Mouse (Mus musculus) heart, postnatal 0 days (tissue): ENCODE results near the gene Smco1. TPM values are rescaled to one million over a fixed set of nuclear protein-coding genes. Genes with fewer than 3 reads are reported as not detected.

Source experiments
- ATAC-seq: fragments of 200-750 bp; cut with Nextera tagmentation; 2 replicates; pipeline ENCODE4 v1.8.0; 2017; ENCODE audit warnings: low read depth, moderate number of reproducible peaks, moderate library complexity; ENCODE audit not compliant: insufficient read depth
- DNase-seq: peaks from one replicate; pipeline ENCODE4 v3.0.0-alpha.2; 2016; ENCODE audit warnings: low spot score
- H3K27ac ChIP-seq: fragments of 300-500 bp; sonication (generic); 2 replicates; pipeline ENCODE4 v1.5.1; 2014; ENCODE audit warnings: low read depth, mild to moderate bottlenecking
- H3K27me3 ChIP-seq: fragments of 300-500 bp; sonication (generic); 2 replicates; pipeline ENCODE4 v1.6.1; 2014; ENCODE audit warnings: low read length, mixed read lengths; ENCODE audit not compliant: control insufficient read depth, insufficient read depth
- H3K36me3 ChIP-seq: fragments of 300-500 bp; sonication (generic); replicated peaks from 2 replicates; pipeline ENCODE4 v1.6.1; 2014; ENCODE audit warnings: low read length, mixed read lengths; ENCODE audit not compliant: control insufficient read depth, insufficient read depth
- H3K4me1 ChIP-seq: fragments of 300-500 bp; sonication (generic); 2 replicates; pipeline ENCODE4 v1.6.1; 2014; ENCODE audit warnings: antibody characterized with exemption; ENCODE audit not compliant: control insufficient read depth, insufficient read depth
- H3K4me2 ChIP-seq: fragments of 300-500 bp; sonication (generic); 2 replicates; pipeline ENCODE4 v1.6.1; 2014; ENCODE audit warnings: low read depth, mild to moderate bottlenecking, low read length, moderate library complexity
- H3K4me3 ChIP-seq: fragments of 300-500 bp; sonication (generic); 2 replicates; pipeline ENCODE4 v1.5.1; 2014; ENCODE audit warnings: low read depth, low read length
- H3K9ac ChIP-seq: fragments of 300-500 bp; sonication (generic); replicated peaks from 2 replicates; pipeline ENCODE4 v1.6.1; 2014; ENCODE audit warnings: low read depth, low read length, mixed read lengths
- H3K9me3 ChIP-seq: fragments of 300-500 bp; sonication (generic); replicated peaks from 2 replicates; pipeline ENCODE4 v1.6.1; 2016; ENCODE audit warnings: low read length; ENCODE audit not compliant: control insufficient read depth
- CTCF ChIP-seq: IDR thresholded peaks from 2 replicates; pipeline ENCODE4 v1.5.1; 2016; ENCODE audit warnings: antibody characterized with exemption, control low read depth, low read depth
- EP300 ChIP-seq: IDR thresholded peaks from 2 replicates; pipeline ENCODE4 v1.6.1; 2016; ENCODE audit warnings: antibody characterized with exemption, low read depth
- WGBS: fragments of 180-500 bp; shearing (Covaris S2); extraction: QIAGEN DNeasy Blood & Tissue Kit; methylation state at CpG from one replicate; pipeline ENCODE4 v1.1.7; 2014; 5-methylcytosine and 5-hydroxymethylcytosine counted together
- microRNA counts: library from miRNA; unstranded; fragments of <30 nt; microRNA quantifications from one replicate; lab custom pipeline; 2015
- microRNA-seq: library from miRNA; unstranded; fragments of <30 nt; microRNA quantifications from one replicate; pipeline ENCODE4, GENCODE M21; 2016
- polyA plus RNA-seq: library from polyadenylated mRNA; unstranded; fragments of >200 nt; fragmentation: Nextera tagmentation; extraction: Ambion mirVana; gene quantifications from 2 replicates; pipeline ENCODE4 v1.2.1, GENCODE M21; 2015
- total RNA-seq: library from RNA; depleted of rRNA; stranded (reverse); fragments of >200 nt; gene quantifications from 2 replicates; pipeline ENCODE4 v1.2.3, GENCODE M21; 2014; ENCODE audit warnings: low replicate concordance; rRNA removed

Gene Smco1
- total and polyA plus RNA-seq, 2 experiments from 2014 or later, result 0.31 to 2.8 TPM

DNA sequence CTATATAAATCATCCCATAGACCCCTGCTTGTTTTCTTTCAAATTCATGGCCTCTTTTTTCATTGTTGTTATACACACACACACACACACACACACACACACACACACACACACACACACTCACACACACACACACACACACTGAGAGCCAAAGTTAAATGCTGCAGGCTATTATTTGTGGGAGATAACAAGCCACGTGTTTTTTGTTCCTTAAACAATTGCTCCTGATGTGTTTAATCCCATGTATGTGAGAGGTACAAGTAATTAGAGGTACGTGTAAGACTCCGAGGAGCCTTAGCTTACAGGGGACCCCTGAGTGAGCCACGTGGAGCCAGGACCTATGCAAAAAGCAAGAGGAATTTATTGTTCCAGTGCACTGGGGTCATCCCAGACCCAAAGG lies 40.7 kb downstream of the Smco1 start:
- 71% methylated on average over 4 of the region's 4 CpGs for WGBS
- H3K4me1 ChIP-seq, result peaks cover 4% of the 10 kb centered on the region

DNA sequence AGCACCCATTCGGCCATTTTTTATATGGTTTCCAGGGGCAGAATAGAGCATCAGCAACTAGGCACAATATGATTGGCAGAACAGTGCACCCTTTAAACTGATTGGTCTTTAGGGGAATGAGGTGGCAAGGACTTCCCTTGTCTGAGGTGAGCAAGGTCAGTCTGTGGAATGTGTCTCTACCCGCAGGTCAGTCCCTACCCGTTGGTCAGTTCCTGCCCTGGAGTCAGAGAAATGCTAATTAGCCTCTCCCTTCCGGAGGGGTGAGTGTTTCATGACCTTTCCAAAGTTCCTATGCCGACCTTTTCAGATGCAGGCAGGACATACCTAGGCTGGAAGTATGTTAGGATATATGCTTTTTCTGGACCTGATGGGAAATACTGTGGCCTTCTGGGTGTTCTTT lies 41.1 kb downstream of the Smco1 start:
- WGBS, result 48% methylated on average over 5 of the region's 5 CpGs
- TF ChIP-seq CTCF, result no peak
- no peak for TF ChIP-seq EP300
- H3K27ac ChIP-seq, result no peak overlapping the region
- H3K4me1 ChIP-seq, result peaks cover 5% of the 10 kb centered on the region
- no peaks in the 10 kb centered on the region for H3K9me3 ChIP-seq
- no peak overlapping the region for H3K9ac ChIP-seq
- H3K27me3 ChIP-seq, result no peaks in the 10 kb centered on the region
- no peak overlapping the region for H3K4me2 ChIP-seq
- ATAC-seq (no peak), DNase-seq (no peak)
- no peaks in the 10 kb centered on the region for H3K36me3 ChIP-seq
- no peak overlapping the region for H3K4me3 ChIP-seq

More for the DNA sequence above, 40.7 kb downstream of the Smco1 start:
- Histone ChIP-seq H3K27ac (no peak overlapping the region), H3K4me3 (no peak overlapping the region), H3K9me3 (no peaks in the 10 kb centered on the region), H3K36me3 (no peaks in the 10 kb centered on the region), H3K27me3 (no peaks in the 10 kb centered on the region), H3K9ac (no peak overlapping the region), H3K4me2 (no peak overlapping the region)
- no peak for ATAC-seq
- TF ChIP-seq EP300 (no peak), CTCF (no peak)
- DNase-seq, result no peak

DNA sequence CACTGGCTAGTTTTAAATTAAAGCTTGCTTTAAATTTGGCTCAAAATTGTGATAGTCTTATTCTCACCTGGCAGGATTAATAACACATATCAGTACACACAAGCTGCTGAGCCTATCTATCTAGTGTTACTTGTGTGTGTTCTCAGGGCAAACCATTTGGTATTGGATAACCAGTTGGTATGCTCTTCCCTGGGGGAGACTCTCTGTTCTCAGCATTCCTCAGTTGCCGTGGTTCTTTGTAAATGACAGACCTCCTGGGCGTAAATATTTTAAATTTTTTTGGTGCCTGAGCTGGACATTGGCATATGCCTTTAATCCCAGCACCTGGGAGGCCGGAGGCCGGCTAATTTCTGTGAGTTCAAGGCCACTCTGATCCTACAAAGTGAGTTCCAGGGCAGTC lies 41.6 kb downstream of the Smco1 start:
- WGBS, result 70% methylated on average over 4 of the region's 4 CpGs
- H3K27me3 ChIP-seq, result no peaks in the 10 kb centered on the region
- no peak overlapping the region for H3K27ac ChIP-seq
- H3K9me3 ChIP-seq, result no peaks in the 10 kb centered on the region
- no peak overlapping the region for H3K4me2 ChIP-seq
- no peak overlapping the region for H3K4me3 ChIP-seq
- no peak for ATAC-seq
- H3K36me3 ChIP-seq, result no peaks in the 10 kb centered on the region
- H3K9ac ChIP-seq, result no peak overlapping the region
- DNase-seq, result no peak
- TF ChIP-seq EP300, result no peak
- no peak for TF ChIP-seq CTCF
- peaks cover 5% of the 10 kb centered on the region for H3K4me1 ChIP-seq

DNA sequence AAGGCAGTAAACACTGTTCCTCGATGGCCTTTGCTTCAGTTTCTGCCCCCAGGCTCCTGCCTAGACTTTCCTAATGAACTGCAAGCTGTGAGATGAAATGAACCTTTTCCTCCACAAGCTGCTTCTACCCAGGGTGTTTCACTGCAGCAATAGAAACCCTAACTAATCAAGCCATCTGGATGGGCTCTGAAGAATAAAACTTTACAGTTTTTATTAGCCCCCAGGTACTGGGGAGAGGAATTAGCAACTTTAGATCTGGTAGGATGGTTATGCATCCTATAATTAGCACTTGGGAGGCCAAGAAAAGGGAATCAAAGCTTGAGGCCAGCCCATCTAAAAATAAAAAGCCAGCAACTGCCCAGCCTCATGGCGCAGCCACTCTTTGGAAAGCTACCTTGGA lies 45.3 kb downstream of the Smco1 start:
- TF ChIP-seq CTCF (no peak), EP300 (no peak)
- no peak overlapping the region for H3K27ac ChIP-seq
- no peak overlapping the region for H3K4me3 ChIP-seq
- no peak for DNase-seq
- no peaks in the 10 kb centered on the region for H3K9me3 ChIP-seq
- WGBS, result 58% methylated on average over 2 of the region's 2 CpGs
- H3K36me3 ChIP-seq, result no peaks in the 10 kb centered on the region
- no peak overlapping the region for H3K4me2 ChIP-seq
- peaks cover 5% of the 10 kb centered on the region for H3K4me1 ChIP-seq
- H3K9ac ChIP-seq, result no peak overlapping the region
- H3K27me3 ChIP-seq, result no peaks in the 10 kb centered on the region
- no peak for ATAC-seq

DNA sequence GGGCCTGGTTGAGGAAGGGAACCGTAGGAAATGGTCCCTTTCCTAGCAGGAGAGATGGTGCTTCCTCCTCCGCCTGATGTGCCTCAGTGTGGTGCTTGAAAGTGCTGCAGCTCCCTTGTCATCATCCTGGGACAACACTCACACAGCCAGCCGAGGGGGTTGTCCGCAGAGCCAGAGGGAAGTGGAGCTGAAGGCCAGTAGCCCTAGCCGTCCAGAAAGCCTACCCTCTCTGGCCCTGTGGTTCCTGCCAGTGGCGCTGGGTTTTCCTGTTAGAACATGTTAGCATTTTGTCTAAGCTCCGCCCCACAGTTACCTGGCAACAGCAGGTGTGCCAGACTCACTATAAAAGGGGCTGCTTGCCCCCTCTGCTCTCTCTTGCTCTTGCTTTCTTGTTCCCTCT lies 52.7 kb downstream of the Smco1 start:
- Histone ChIP-seq H3K4me2 (no peak overlapping the region), H3K9me3 (no peaks in the 10 kb centered on the region), H3K4me1 (no peaks in the 10 kb centered on the region), H3K4me3 (no peak overlapping the region), H3K27me3 (no peaks in the 10 kb centered on the region), H3K27ac (no peak overlapping the region), H3K9ac (no peak overlapping the region), H3K36me3 (no peaks in the 10 kb centered on the region)
- no peak for ATAC-seq
- no peak for DNase-seq
- no peak for TF ChIP-seq EP300
- TF ChIP-seq CTCF, result no peak
- WGBS, result 33% methylated on average over 7 of the region's 7 CpGs

MicroRNAs within 50 kb of the gene (microRNA counts, 519-probe panel; counts per million panel counts)
- not detected for microRNA mmu-miR-1946a (lab: Ali Mortazavi, UCI)

Small RNAs within 50 kb of the gene (microRNA-seq; reads per million reads assigned to microRNA genes)
- gene Mir1946a, result not detected

Other genes starting within 250 kb of the Smco1 start
- gene Pak2, start 192.1 kb upstream of the Smco1 start, total RNA-seq, result 21.3 and 25.8 TPM in 2 replicates
- gene Pak2, start 192.1 kb upstream of the Smco1 start, polyA plus RNA-seq, result 16.3 and 19.1 TPM in 2 replicates
- 35.8 and 44.9 TPM in 2 replicates for gene Pigx, start 171.7 kb upstream of the Smco1 start, total RNA-seq
- 61.0 and 63.7 TPM in 2 replicates for gene Pigx, start 171.7 kb upstream of the Smco1 start, polyA plus RNA-seq
- 4.2 and 12.1 TPM in 2 replicates for gene Cep19, start 171.7 kb upstream of the Smco1 start, total RNA-seq
- gene Cep19, start 171.7 kb upstream of the Smco1 start, polyA plus RNA-seq, result 19.6 and 20.1 TPM in 2 replicates
- 13.4 and 16.6 TPM in 2 replicates for gene Nrros, start 105.9 kb upstream of the Smco1 start, total RNA-seq
- gene Nrros, start 105.9 kb upstream of the Smco1 start, polyA plus RNA-seq, result 6.1 and 6.8 TPM in 2 replicates
- gene Bex6, start 91.6 kb upstream of the Smco1 start, total RNA-seq, result not detected in 2 replicates
- not detected in 2 replicates for gene Bex6, start 91.6 kb upstream of the Smco1 start, polyA plus RNA-seq
- 9.8 and 13.7 TPM in 2 replicates for gene Fbxo45, start 24.3 kb upstream of the Smco1 start, total RNA-seq
- gene Fbxo45, start 24.3 kb upstream of the Smco1 start, polyA plus RNA-seq, result 5.1 and 5.8 TPM in 2 replicates
- 3.6 and 5.8 TPM in 2 replicates for gene Wdr53, start 24.2 kb upstream of the Smco1 start, total RNA-seq
- gene Wdr53, start 24.2 kb upstream of the Smco1 start, polyA plus RNA-seq, result 10.3 and 11.7 TPM in 2 replicates
- gene Rnf168, start 6.0 kb downstream of the Smco1 start, total RNA-seq, result 19.1 and 30.1 TPM in 2 replicates
- gene Rnf168, start 6.0 kb downstream of the Smco1 start, polyA plus RNA-seq, result 14.1 and 14.8 TPM in 2 replicates
- 7.3 and 11.4 TPM in 2 replicates for gene Ubxn7, start 60.8 kb downstream of the Smco1 start, total RNA-seq
- gene Ubxn7, start 60.8 kb downstream of the Smco1 start, polyA plus RNA-seq, result 11.5 and 12.0 TPM in 2 replicates
- gene Tm4sf19, start 129.0 kb downstream of the Smco1 start, total RNA-seq, result not detected in 2 replicates
- not detected in 2 replicates for gene Tm4sf19, start 129.0 kb downstream of the Smco1 start, polyA plus RNA-seq
- gene Tctex1d2, start 148.2 kb downstream of the Smco1 start, total RNA-seq, result 11.1 and 18.1 TPM in 2 replicates
- 26.8 and 30.3 TPM in 2 replicates for gene Tctex1d2, start 148.2 kb downstream of the Smco1 start, polyA plus RNA-seq
- 50.3 and 54.2 TPM in 2 replicates for gene Pcyt1a, start 159.5 kb downstream of the Smco1 start, total RNA-seq
- 45.3 and 45.4 TPM in 2 replicates for gene Pcyt1a, start 159.5 kb downstream of the Smco1 start, polyA plus RNA-seq
- gene Slc51a, start 216.4 kb downstream of the Smco1 start, total RNA-seq, result 1.7 and 2.6 TPM in 2 replicates
- gene Slc51a, start 216.4 kb downstream of the Smco1 start, polyA plus RNA-seq, result 1.9 and 3.2 TPM in 2 replicates
- gene Zdhhc19, start 224.8 kb downstream of the Smco1 start, total RNA-seq, result not detected in 2 replicates
- not detected in 2 replicates for gene Zdhhc19, start 224.8 kb downstream of the Smco1 start, polyA plus RNA-seq